17 mouse cellular contexts compared by ENCODE assay signal in the genomic region with DNA sequence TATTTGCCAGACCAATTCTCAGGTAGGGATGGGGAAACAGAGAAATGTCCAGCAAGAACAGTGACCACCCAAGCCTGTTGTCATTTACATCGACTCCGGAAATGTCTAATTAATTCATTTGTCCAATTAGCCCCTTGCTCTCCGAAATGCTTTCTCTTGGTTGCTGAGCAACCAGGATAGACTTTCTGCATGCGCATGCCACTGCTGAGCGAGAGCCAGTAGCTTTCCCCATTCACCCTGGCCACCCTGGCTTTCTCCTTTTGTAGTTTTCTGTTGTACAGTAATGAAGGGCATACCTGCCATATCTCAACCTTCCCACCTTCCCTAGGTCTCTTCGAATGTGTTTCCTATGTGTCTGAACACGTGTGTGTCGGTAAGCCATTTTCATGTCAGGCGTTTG. TPM values are rescaled to one million over a fixed set of nuclear protein-coding genes. Genes with fewer than 3 reads are reported as not detected.
DNase-seq lines count a peak whose midpoint lies in the region; ATAC-seq lines count a peak whose summit lies in the region.
"Had no signal": no experiment of that assay in that cellular context is flagged by ENCODE, and none has a peak within 500 bp of the region (broad histone marks: within the 10 kb centered on the region; RNA-seq: fewer than 3 reads in every experiment).

No protein-coding gene starts in this region.

- 21% methylated on average over 9 of the region's 9 CpGs for WGBS in forebrain, embryonic 13.5 days
- WGBS in hindbrain, embryonic 15.5 days, result 36% methylated on average over 9 of the region's 9 CpGs
- WGBS in kidney, embryonic 14.5 days, result 85% methylated on average over 9 of the region's 9 CpGs

- no peak overlapping the region for H3K27ac ChIP-seq in forebrain, embryonic 13.5 days
- H3K27ac ChIP-seq in hindbrain, embryonic 15.5 days (replicated peaks), result no peak overlapping the region
- H3K27ac ChIP-seq in kidney, embryonic 14.5 days (ENCODE audit: low read depth, low read length), result no peak overlapping the region
- H3K27ac ChIP-seq: intestine, embryonic 15.5 days; layer of hippocampus, adult 2 months; stomach, embryonic 15.5 days had no signal

- no peak overlapping the region for H3K4me3 ChIP-seq in forebrain, embryonic 13.5 days
- H3K4me3 ChIP-seq in hindbrain, embryonic 15.5 days, result no peak overlapping the region
- no peak overlapping the region for H3K4me3 ChIP-seq in kidney, embryonic 14.5 days (ENCODE audit: low read length)
- H3K4me3 ChIP-seq: intestine, embryonic 15.5 days; layer of hippocampus, adult 2 months; stomach, embryonic 15.5 days had no signal

- ATAC-seq in forebrain, embryonic 13.5 days, result peak; percentile 52
- ATAC-seq in hindbrain, embryonic 15.5 days (ENCODE audit: low FRiP score, low read depth), result no peak; the same call in 1 of the 2 replicates
- no peak for ATAC-seq in kidney, embryonic 14.5 days (ENCODE audit: low FRiP score, low TSS enrichment)
- ATAC-seq: intestine, embryonic 15.5 days had no signal

- peaks cover 35% of the 10 kb centered on the region for H3K4me1 ChIP-seq in forebrain, embryonic 13.5 days
- H3K4me1 ChIP-seq in hindbrain, embryonic 15.5 days (replicated peaks), result peaks cover 14% of the 10 kb centered on the region
- H3K4me1 ChIP-seq in kidney, embryonic 14.5 days (ENCODE audit: control insufficient read depth, insufficient read depth, low read length), result no peaks in the 10 kb centered on the region
- H3K4me1 ChIP-seq: intestine, embryonic 15.5 days; stomach, embryonic 15.5 days had no signal

- peaks cover 41% of the 10 kb centered on the region for H3K27me3 ChIP-seq in forebrain, embryonic 13.5 days
- 0 out of 2 replicates have a peak, but pooled peaks cover 5% of the 10 kb centered on the region for H3K27me3 ChIP-seq in hindbrain, embryonic 15.5 days
- H3K27me3 ChIP-seq in kidney, embryonic 14.5 days (ENCODE audit: control insufficient read depth, insufficient read depth, low read length), result no peaks in the 10 kb centered on the region
- H3K27me3 ChIP-seq: intestine, embryonic 15.5 days; stomach, embryonic 15.5 days had no signal

- DNase-seq in embryo, embryonic 11 days, result peak; percentile 18
- DNase-seq in embryo, embryonic 10.5 days (ENCODE audit: low spot score), result no peak
- DNase-seq in ES-CJ7 (ENCODE audit: low read depth, low spot score), result peak; percentile 4
- DNase-seq in spleen, postnatal 10 days (ENCODE audit: low spot score in 2 of 2), result no peak
- no peak for DNase-seq in cerebellum, adult 18-20 months
- DNase-seq: adrenal gland, postnatal 10 days; cerebellum, adult 2 months; gastrocnemius, postnatal 25 days; left cerebral cortex, postnatal 4 days; lung, adult 2 months; lung, postnatal 36 days had no signal

- peak overlapping the region; percentile 35 for H3K4me2 ChIP-seq in forebrain, embryonic 13.5 days
- peak overlapping the region; percentile 37 for H3K4me2 ChIP-seq in hindbrain, embryonic 15.5 days
- H3K4me2 ChIP-seq in kidney, embryonic 14.5 days (replicated peaks; ENCODE audit: low read depth, low read length), result no peak overlapping the region
- H3K4me2 ChIP-seq: intestine, embryonic 15.5 days; stomach, embryonic 15.5 days had no signal

- H3K9me3 ChIP-seq in forebrain, embryonic 13.5 days (replicated peaks), result no peaks in the 10 kb centered on the region
- no peaks in the 10 kb centered on the region for H3K9me3 ChIP-seq in hindbrain, embryonic 15.5 days
- H3K9me3 ChIP-seq in kidney, embryonic 14.5 days (ENCODE audit: control insufficient read depth, low read length), result 0 out of 2 replicates have a peak, but pooled peaks cover 3% of the 10 kb centered on the region
- H3K9me3 ChIP-seq: intestine, embryonic 15.5 days; stomach, embryonic 15.5 days had no signal

- H3K36me3 ChIP-seq in forebrain, embryonic 13.5 days (ENCODE audit: poor library complexity, severe bottlenecking), result no peaks in the 10 kb centered on the region
- no peaks in the 10 kb centered on the region for H3K36me3 ChIP-seq in hindbrain, embryonic 15.5 days
- H3K36me3 ChIP-seq in kidney, embryonic 14.5 days (ENCODE audit: control insufficient read depth, insufficient read depth, low read length), result no peaks in the 10 kb centered on the region
- H3K36me3 ChIP-seq: intestine, embryonic 15.5 days; stomach, embryonic 15.5 days had no signal

- no peak overlapping the region for H3K9ac ChIP-seq in forebrain, embryonic 13.5 days
- H3K9ac ChIP-seq in hindbrain, embryonic 15.5 days, result no peak overlapping the region
- H3K9ac ChIP-seq in kidney, embryonic 14.5 days (ENCODE audit: low read depth, low read length), result no peak overlapping the region
- H3K9ac ChIP-seq: intestine, embryonic 15.5 days; stomach, embryonic 15.5 days had no signal

RNA-seq across cellular contexts. Expression of a gene that starts 32.6 kb away (rescaled TPM):
- 3.8 and 5.3 TPM in 2 replicates for polyA plus RNA-seq in forebrain, embryonic 13.5 days (2015; fragmentation: Nextera tagmentation; extraction: Ambion mirVana)
- polyA plus RNA-seq in hindbrain, embryonic 15.5 days (2015; fragmentation: Nextera tagmentation; extraction: Ambion mirVana), result 15.6 and 16.3 TPM in 2 replicates
- polyA plus RNA-seq in kidney, embryonic 14.5 days (2014; fragmentation: Nextera tagmentation; extraction: Ambion mirVana), result 0.89 and 0.99 TPM in 2 replicates

Comparison
In these comparisons a context has a peak if more than half of its experiments do, and no peak if none do; other contexts are left out.
1. DNase-seq: peak in embryo, embryonic 11 days (single experiment) and ES-CJ7 (single experiment); none in embryo, embryonic 10.5 days (single experiment), spleen, postnatal 10 days (0 of 2) and cerebellum, adult 18-20 months (0 of 2).